Mouse (Mus musculus): ENCODE results near the gene Ribc2. TPM values are rescaled to one million over a fixed set of nuclear protein-coding genes. Genes with fewer than 3 reads are reported as not detected.

Ribc2 gene
- total RNA-seq, 2 experiments from 2014 or later: not detected

- peak; percentile 57 to 58 for DNase-seq
These were observed 45.7 kb downstream of the Ribc2 start for GRCm38 (mm10) chr15:85177576-85177975.

GRCm38 (mm10) chr15:85178172-85178571 lies 46.3 kb downstream of the Ribc2 start:
- intact Hi-C loops (cut with DNase I): no loop called here
- no peak for DNase-seq

More at GRCm38 (mm10) chr15:85177576-85177975, 45.7 kb downstream of the Ribc2 start:
- intact Hi-C loops (cut with DNase I): no loop called here

GRCm38 (mm10) chr15:85179528-85180180 lies 47.8 kb downstream of the Ribc2 start:
- DNase-seq: no peak
- intact Hi-C loops (cut with DNase I): no loop called here

- intact Hi-C loops (cut with DNase I): no loop called here
- DNase-seq: no peak
These were observed 48.5 kb downstream of the Ribc2 start for GRCm38 (mm10) chr15:85180368-85180767.

GRCm38 (mm10) chr15:85182063-85182462 lies 50.2 kb downstream of the Ribc2 start:
- DNase-seq: no peak
- intact Hi-C loops (cut with DNase I): no loop called here

- intact Hi-C loops (cut with DNase I): no loop called here
- DNase-seq: peak; percentile 36 to 49
These were observed 55.0 kb downstream of the Ribc2 start for GRCm38 (mm10) chr15:85186916-85187315.

- no peak for DNase-seq
- intact Hi-C loops (cut with DNase I): no loop called here
These were observed 56.4 kb downstream of the Ribc2 start for GRCm38 (mm10) chr15:85188167-85188778.

Other genes starting within 250 kb of the Ribc2 start
- gene Gm29666, start 212.0 kb upstream of the Ribc2 start, total RNA-seq (2021): under 1 TPM; 0.19 to 0.22 TPM
- 10 to 100 TPM; 16.8 to 20.0 TPM for gene Nup50, start 208.7 kb upstream of the Ribc2 start, total RNA-seq (2021)
- 10 to 100 TPM; 20.6 to 21.9 TPM for gene 5031439G07Rik, start 143.5 kb upstream of the Ribc2 start, total RNA-seq (2021)
- not detected for gene Upk3a, start 114.9 kb upstream of the Ribc2 start, total RNA-seq (2021)
- 1 to 10 TPM; 7.9 TPM for gene Fam118a, start 103.1 kb upstream of the Ribc2 start, total RNA-seq (2021)
- under 1 TPM in 1 of 2 experiments, not detected in 1; 0.05 TPM for gene Smc1b, start 114 bp upstream of the Ribc2 start, total RNA-seq (2021)
- 10 to 100 TPM; 60.9 to 78.2 TPM for gene Fbln1, start 73.9 kb downstream of the Ribc2 start, total RNA-seq (2021)
- 10 to 100 TPM; 79.3 to 80.6 TPM for gene Atxn10, start 204.2 kb downstream of the Ribc2 start, total RNA-seq (2021)

Data from heart, postnatal 14 days (tissue).